Mouse (Mus musculus): Measurements from ENCODE around the gene Thumpd2. TPM values are rescaled to one million over a fixed set of nuclear protein-coding genes. Genes with fewer than 3 reads are reported as not detected.

Gene Thumpd2
- polyA plus RNA-seq (2014; fragmentation: Nextera tagmentation; extraction: Ambion mirVana) = 15.4 and 17.5 TPM in 2 replicates

- ATAC-seq (replicated peaks; ENCODE audit: low FRiP score) (peak; percentile 95), DNase-seq (ENCODE audit: low spot score) (peak; percentile 96)
- no peaks in the 10 kb centered on the region for H3K9me3 ChIP-seq (ENCODE audit: control insufficient read depth, low read length)
- H3K4me2 ChIP-seq (ENCODE audit: low read depth, low read length, severe bottlenecking) = peak within 1 kb of the TSS; percentile 61
- 1% methylated on average over 29 of the region's 29 CpGs for WGBS
- H3K9ac ChIP-seq (ENCODE audit: low read length) = peak within 1 kb of the TSS; percentile 95
- H3K4me1 ChIP-seq (replicated peaks; ENCODE audit: control insufficient read depth, insufficient read depth, low read length) = no peaks in the 10 kb centered on the region
- H3K27me3 ChIP-seq (ENCODE audit: control insufficient read depth, insufficient read depth, low read length) = no peaks in the 10 kb centered on the region
- peak within 1 kb of the TSS; percentile 25; the same call in 1 of the 2 replicates for H3K27ac ChIP-seq (ENCODE audit: low read depth, low read length)
- H3K36me3 ChIP-seq (ENCODE audit: control insufficient read depth, insufficient read depth, low read length) = no peaks in the 10 kb centered on the region
- H3K4me3 ChIP-seq (ENCODE audit: low read depth, low read length) = peak within 1 kb of the TSS; percentile 81
These were observed at the start of gene Thumpd2 for GRCm38 (mm10) chr17:81064979-81065311. Gene Thumpd2 (minus strand): TSS chr17:81065082.

- Histone ChIP-seq H3K4me3 (ENCODE audit: low read depth, low read length) (no peak overlapping the region), H3K9me3 (ENCODE audit: control insufficient read depth, low read length) (no peaks in the 10 kb centered on the region), H3K27me3 (ENCODE audit: control insufficient read depth, insufficient read depth, low read length) (no peaks in the 10 kb centered on the region), H3K4me1 (replicated peaks; ENCODE audit: control insufficient read depth, insufficient read depth, low read length) (no peaks in the 10 kb centered on the region), H3K9ac (ENCODE audit: low read length) (no peak overlapping the region), H3K4me2 (ENCODE audit: low read depth, low read length, severe bottlenecking) (no peak overlapping the region), H3K27ac (ENCODE audit: low read depth, low read length) (no peak overlapping the region), H3K36me3 (ENCODE audit: control insufficient read depth, insufficient read depth, low read length) (no peaks in the 10 kb centered on the region)
- DNase-seq (ENCODE audit: low spot score) (no peak), ATAC-seq (replicated peaks; ENCODE audit: low FRiP score) (no peak)
- WGBS = 96% methylated on average over 2 of the region's 2 CpGs
These were observed 39.4 kb upstream of the Thumpd2 start for GRCm38 (mm10) chr17:81104237-81104636.

GRCm38 (mm10) chr17:81102866-81103265 is 38.0 kb upstream of the Thumpd2 start:
- Histone ChIP-seq H3K4me2 (ENCODE audit: low read depth, low read length, severe bottlenecking) (no peak overlapping the region), H3K36me3 (ENCODE audit: control insufficient read depth, insufficient read depth, low read length) (no peaks in the 10 kb centered on the region), H3K27ac (ENCODE audit: low read depth, low read length) (no peak overlapping the region), H3K4me3 (ENCODE audit: low read depth, low read length) (no peak overlapping the region), H3K4me1 (replicated peaks; ENCODE audit: control insufficient read depth, insufficient read depth, low read length) (no peaks in the 10 kb centered on the region), H3K9me3 (ENCODE audit: control insufficient read depth, low read length) (no peaks in the 10 kb centered on the region), H3K27me3 (ENCODE audit: control insufficient read depth, insufficient read depth, low read length) (no peaks in the 10 kb centered on the region), H3K9ac (ENCODE audit: low read length) (no peak overlapping the region)
- no peak for ATAC-seq (replicated peaks; ENCODE audit: low FRiP score)
- WGBS = 75% methylated on average over 8 of the region's 8 CpGs
- DNase-seq (ENCODE audit: low spot score) = no peak

- Histone ChIP-seq H3K27me3 (ENCODE audit: control insufficient read depth, insufficient read depth, low read length) (no peaks in the 10 kb centered on the region), H3K9ac (ENCODE audit: low read length) (no peak overlapping the region), H3K36me3 (ENCODE audit: control insufficient read depth, insufficient read depth, low read length) (no peaks in the 10 kb centered on the region), H3K4me2 (ENCODE audit: low read depth, low read length, severe bottlenecking) (no peak overlapping the region), H3K27ac (ENCODE audit: low read depth, low read length) (no peak overlapping the region), H3K9me3 (ENCODE audit: control insufficient read depth, low read length) (no peaks in the 10 kb centered on the region), H3K4me3 (ENCODE audit: low read depth, low read length) (no peak overlapping the region), H3K4me1 (replicated peaks; ENCODE audit: control insufficient read depth, insufficient read depth, low read length) (no peaks in the 10 kb centered on the region)
- no peak for ATAC-seq (replicated peaks; ENCODE audit: low FRiP score)
- no peak for DNase-seq (ENCODE audit: low spot score)
These were observed 33.6 kb upstream of the Thumpd2 start for GRCm38 (mm10) chr17:81098444-81098843.

- no peak overlapping the region for H3K4me3 ChIP-seq (ENCODE audit: low read depth, low read length)
- ATAC-seq (replicated peaks; ENCODE audit: low FRiP score) (no peak), DNase-seq (ENCODE audit: low spot score) (no peak)
- no peak overlapping the region for H3K27ac ChIP-seq (ENCODE audit: low read depth, low read length)
- H3K9ac ChIP-seq (ENCODE audit: low read length) = no peak overlapping the region
- no peak overlapping the region for H3K4me2 ChIP-seq (ENCODE audit: low read depth, low read length, severe bottlenecking)
- no peaks in the 10 kb centered on the region for H3K4me1 ChIP-seq (replicated peaks; ENCODE audit: control insufficient read depth, insufficient read depth, low read length)
- no peaks in the 10 kb centered on the region for H3K27me3 ChIP-seq (ENCODE audit: control insufficient read depth, insufficient read depth, low read length)
- 95% methylated on average over 2 of the region's 2 CpGs for WGBS
- H3K9me3 ChIP-seq (ENCODE audit: control insufficient read depth, low read length) = no peaks in the 10 kb centered on the region
- H3K36me3 ChIP-seq (ENCODE audit: control insufficient read depth, insufficient read depth, low read length) = no peaks in the 10 kb centered on the region
These were observed 31.6 kb upstream of the Thumpd2 start for GRCm38 (mm10) chr17:81096490-81096889.

- no peak overlapping the region for H3K27ac ChIP-seq (ENCODE audit: low read depth, low read length)
- H3K4me2 ChIP-seq (ENCODE audit: low read depth, low read length, severe bottlenecking) = no peak overlapping the region
- 89% methylated on average over 5 of the region's 5 CpGs for WGBS
These were observed 27.9 kb upstream of the Thumpd2 start for GRCm38 (mm10) chr17:81092794-81093193.

GRCm38 (mm10) chr17:81088866-81089265 is 24.0 kb upstream of the Thumpd2 start:
- H3K9ac ChIP-seq (ENCODE audit: low read length) = no peak overlapping the region
- ATAC-seq (replicated peaks; ENCODE audit: low FRiP score) (no peak), DNase-seq (ENCODE audit: low spot score) (no peak)
- no peaks in the 10 kb centered on the region for H3K4me1 ChIP-seq (replicated peaks; ENCODE audit: control insufficient read depth, insufficient read depth, low read length)
- H3K27me3 ChIP-seq (ENCODE audit: control insufficient read depth, insufficient read depth, low read length) = no peaks in the 10 kb centered on the region
- no peaks in the 10 kb centered on the region for H3K9me3 ChIP-seq (ENCODE audit: control insufficient read depth, low read length)
- H3K4me2 ChIP-seq (ENCODE audit: low read depth, low read length, severe bottlenecking) = no peak overlapping the region
- H3K27ac ChIP-seq (ENCODE audit: low read depth, low read length) = no peak overlapping the region
- no peak overlapping the region for H3K4me3 ChIP-seq (ENCODE audit: low read depth, low read length)
- 74% methylated on average over 3 of the region's 3 CpGs for WGBS
- H3K36me3 ChIP-seq (ENCODE audit: control insufficient read depth, insufficient read depth, low read length) = no peaks in the 10 kb centered on the region

More at GRCm38 (mm10) chr17:81092794-81093193, 27.9 kb upstream of the Thumpd2 start:
- H3K4me1 ChIP-seq (replicated peaks; ENCODE audit: control insufficient read depth, insufficient read depth, low read length) = no peaks in the 10 kb centered on the region
- H3K4me3 ChIP-seq (ENCODE audit: low read depth, low read length) = no peak overlapping the region
- no peaks in the 10 kb centered on the region for H3K9me3 ChIP-seq (ENCODE audit: control insufficient read depth, low read length)
- no peaks in the 10 kb centered on the region for H3K27me3 ChIP-seq (ENCODE audit: control insufficient read depth, insufficient read depth, low read length)
- no peaks in the 10 kb centered on the region for H3K36me3 ChIP-seq (ENCODE audit: control insufficient read depth, insufficient read depth, low read length)
- DNase-seq (ENCODE audit: low spot score) = no peak
- H3K9ac ChIP-seq (ENCODE audit: low read length) = no peak overlapping the region
- ATAC-seq (replicated peaks; ENCODE audit: low FRiP score) = no peak

GRCm38 (mm10) chr17:81087735-81088134 is 22.9 kb upstream of the Thumpd2 start:
- 86% methylated on average over 4 of the region's 4 CpGs for WGBS
- no peaks in the 10 kb centered on the region for H3K9me3 ChIP-seq (ENCODE audit: control insufficient read depth, low read length)
- H3K4me3 ChIP-seq (ENCODE audit: low read depth, low read length) = no peak overlapping the region
- H3K9ac ChIP-seq (ENCODE audit: low read length) = no peak overlapping the region
- ATAC-seq (replicated peaks; ENCODE audit: low FRiP score) (no peak), DNase-seq (ENCODE audit: low spot score) (no peak)
- no peak overlapping the region for H3K27ac ChIP-seq (ENCODE audit: low read depth, low read length)
- H3K4me2 ChIP-seq (ENCODE audit: low read depth, low read length, severe bottlenecking) = no peak overlapping the region
- H3K4me1 ChIP-seq (replicated peaks; ENCODE audit: control insufficient read depth, insufficient read depth, low read length) = no peaks in the 10 kb centered on the region
- no peaks in the 10 kb centered on the region for H3K36me3 ChIP-seq (ENCODE audit: control insufficient read depth, insufficient read depth, low read length)
- H3K27me3 ChIP-seq (ENCODE audit: control insufficient read depth, insufficient read depth, low read length) = no peaks in the 10 kb centered on the region

GRCm38 (mm10) chr17:81064279-81064978 is 453 bp downstream of the Thumpd2 start:
- H3K27ac ChIP-seq (ENCODE audit: low read depth, low read length) = peak overlapping the region; percentile 25; the same call in 1 of the 2 replicates
- peak overlapping the region; percentile 61 for H3K4me2 ChIP-seq (ENCODE audit: low read depth, low read length, severe bottlenecking)
- ATAC-seq (replicated peaks; ENCODE audit: low FRiP score) = peak; percentile 90

More at GRCm38 (mm10) chr17:81064279-81064978, 453 bp downstream of the Thumpd2 start:
- H3K9ac ChIP-seq (ENCODE audit: low read length) = peak overlapping the region; percentile 95
- no peak for DNase-seq (ENCODE audit: low spot score)
- H3K4me3 ChIP-seq (ENCODE audit: low read depth, low read length) = peak overlapping the region; percentile 81
- 19% methylated on average over 28 of the region's 28 CpGs for WGBS
- H3K4me1 ChIP-seq (replicated peaks; ENCODE audit: control insufficient read depth, insufficient read depth, low read length) = no peaks in the 10 kb centered on the region
- no peaks in the 10 kb centered on the region for H3K27me3 ChIP-seq (ENCODE audit: control insufficient read depth, insufficient read depth, low read length)
- no peaks in the 10 kb centered on the region for H3K9me3 ChIP-seq (ENCODE audit: control insufficient read depth, low read length)
- no peaks in the 10 kb centered on the region for H3K36me3 ChIP-seq (ENCODE audit: control insufficient read depth, insufficient read depth, low read length)

All from forebrain, embryonic 11.5 days (tissue).